Mouse (Mus musculus) urinary bladder, postnatal 4 days (tissue): ENCODE measurements around the gene Gabrd.

ENCODE experiments used
- DNase-seq, 2 experiments: peaks; one replicate each; pipeline ENCODE4 v3.0.0; 2021 to 2022; ENCODE audit warnings: low spot score in 2 of 2

Gene Gabrd

DNA sequence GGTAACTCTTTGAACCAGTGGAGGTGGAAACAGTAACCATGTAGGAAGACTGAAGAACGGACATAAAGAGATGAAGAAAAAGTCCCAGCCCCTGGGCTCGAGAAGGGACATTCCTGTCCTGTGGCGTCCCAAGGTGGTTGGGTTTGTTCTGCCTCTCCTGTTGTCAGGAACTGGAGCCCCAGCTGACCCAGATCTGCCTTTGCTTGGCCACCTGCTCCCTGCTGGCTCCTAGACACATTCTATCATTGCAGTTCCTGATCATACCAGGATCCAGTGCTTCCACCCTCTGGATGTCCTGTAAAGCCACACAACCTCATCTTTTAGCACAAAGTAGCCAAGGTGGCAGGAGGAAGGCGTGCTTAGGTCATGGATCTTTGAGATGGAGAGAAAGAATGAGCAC is 14.6 kb downstream of the Gabrd start:
- no peak for DNase-seq

DNA sequence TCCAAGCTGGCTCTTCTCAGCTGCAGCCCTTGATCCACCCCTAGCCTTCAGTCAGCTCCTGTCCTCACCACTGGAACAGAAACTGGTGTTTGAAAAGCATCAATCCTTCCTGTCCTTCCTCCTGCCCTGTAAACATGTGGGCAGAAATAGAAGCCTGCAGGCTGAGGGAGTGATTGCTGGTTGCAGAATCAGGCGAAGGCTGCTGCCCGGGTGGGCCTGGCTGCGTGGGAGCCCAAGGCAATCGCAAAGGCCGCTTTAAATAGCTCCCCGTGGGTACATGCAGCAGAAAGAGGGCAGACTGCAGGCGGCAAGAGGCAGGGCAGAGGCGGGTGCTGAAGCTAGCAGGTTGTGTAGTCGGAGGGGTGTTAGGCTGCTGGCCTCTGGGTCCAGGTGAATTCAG is 15.2 kb downstream of the Gabrd start:
- no peak for DNase-seq

DNA sequence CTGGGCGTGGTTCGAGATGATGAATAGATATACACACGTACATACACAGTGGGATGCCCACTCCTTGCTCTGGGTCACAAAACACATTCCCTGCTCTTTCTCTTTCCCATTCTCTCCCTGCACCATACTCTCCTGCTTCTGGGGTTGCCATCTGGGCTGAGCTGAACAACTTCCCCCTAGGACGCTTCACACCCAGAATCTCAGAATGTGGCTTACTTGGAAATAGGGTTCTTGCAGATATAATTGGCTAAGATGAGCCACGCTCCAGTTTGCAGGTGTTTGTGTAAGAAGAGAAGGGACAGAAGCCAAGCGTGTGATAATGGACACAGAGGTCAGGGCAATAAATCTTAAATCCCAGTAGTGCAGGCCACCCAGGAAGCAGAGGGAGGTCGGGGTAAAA is 15.9 kb downstream of the Gabrd start:
- no peak for DNase-seq

DNA sequence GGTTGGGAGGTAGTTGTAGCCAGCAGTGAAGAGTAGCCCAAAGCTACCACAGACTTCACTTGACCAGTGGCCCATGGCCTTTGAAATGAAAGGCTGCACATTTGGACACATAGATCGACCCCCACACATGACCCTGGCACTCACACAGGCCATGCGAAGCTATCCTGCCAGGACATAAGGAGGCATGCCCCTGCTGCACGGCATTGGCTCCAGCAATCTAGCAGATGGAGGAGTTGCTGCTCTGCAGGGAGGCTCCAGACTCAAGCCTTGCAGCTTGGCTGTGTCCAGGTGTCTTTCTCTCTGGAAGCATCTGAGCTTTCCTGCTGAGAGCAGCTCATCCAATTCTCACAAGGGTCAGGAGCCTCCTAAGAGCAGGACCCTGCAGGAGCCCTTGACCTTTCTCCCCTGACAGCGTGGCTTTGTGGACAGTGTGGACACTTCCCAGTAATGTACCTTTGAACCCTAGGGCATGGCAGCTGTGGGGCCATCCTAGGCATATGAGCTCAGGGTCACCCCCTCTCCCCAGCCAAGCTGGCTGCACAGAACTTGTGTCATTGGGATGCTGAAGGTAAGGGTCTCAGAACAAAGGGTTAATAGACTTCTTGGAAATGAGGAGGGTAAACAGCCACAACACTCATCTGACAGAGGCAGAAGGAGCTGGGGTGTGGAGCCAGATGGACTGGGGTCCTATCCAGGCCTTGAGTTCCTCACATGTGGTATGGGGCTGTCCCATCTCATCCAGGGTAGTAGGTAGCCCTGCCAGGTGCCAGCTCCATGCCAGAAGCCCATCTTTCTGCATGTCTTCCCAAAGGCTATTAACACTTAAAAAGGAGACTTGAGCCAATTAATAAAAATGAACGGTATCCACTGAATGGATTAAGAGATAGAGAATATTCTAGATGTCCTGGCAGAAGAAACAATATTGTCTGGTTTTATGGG is 25.8 kb downstream of the Gabrd start:
- no peak for DNase-seq

DNA sequence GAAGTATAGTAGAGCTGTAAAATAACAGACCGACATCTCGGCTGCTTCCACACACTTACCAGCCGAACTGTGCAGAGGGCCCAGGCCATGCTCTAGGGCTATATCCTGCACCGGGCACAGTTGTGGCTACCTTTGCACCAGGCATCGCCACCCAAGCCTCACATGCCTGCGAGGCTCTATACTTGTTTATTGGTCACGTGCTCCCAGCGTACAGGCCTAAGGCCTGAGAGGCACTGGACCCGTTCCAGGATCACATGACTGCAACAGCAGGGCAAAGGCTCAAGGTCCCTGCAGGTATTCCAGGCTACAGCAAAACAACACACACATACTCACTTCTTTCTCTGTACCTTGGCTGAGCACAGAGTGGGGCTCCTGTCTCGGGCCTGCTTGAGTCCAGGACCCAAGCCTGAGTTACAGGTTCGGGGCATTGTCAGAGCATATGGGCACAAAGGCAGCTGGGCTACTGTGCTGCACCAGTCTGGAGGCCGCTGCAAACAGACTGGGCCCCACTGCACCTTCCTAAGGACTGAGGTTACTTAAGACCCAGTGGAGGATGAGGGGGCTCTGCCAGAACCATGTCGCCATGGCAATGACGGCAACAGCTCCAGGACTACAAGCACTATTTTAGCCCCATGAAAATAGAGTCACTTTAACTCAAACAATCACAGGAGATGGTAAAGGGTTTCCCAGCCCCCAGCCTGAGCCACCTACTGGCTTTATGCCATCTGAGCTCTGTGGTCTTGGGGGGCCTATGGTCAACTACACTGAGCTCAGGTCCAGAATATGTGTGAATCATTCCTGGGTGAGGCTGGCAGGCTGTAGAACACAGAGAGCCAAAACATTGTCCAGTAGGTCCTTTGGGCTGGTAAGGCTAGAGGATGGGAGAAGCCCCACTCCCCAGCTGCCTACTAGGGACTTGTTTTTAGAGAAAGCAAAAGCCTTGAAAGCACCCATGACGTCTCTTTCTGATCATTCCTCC is 26.9 kb downstream of the Gabrd start:
- no peak for DNase-seq

DNA sequence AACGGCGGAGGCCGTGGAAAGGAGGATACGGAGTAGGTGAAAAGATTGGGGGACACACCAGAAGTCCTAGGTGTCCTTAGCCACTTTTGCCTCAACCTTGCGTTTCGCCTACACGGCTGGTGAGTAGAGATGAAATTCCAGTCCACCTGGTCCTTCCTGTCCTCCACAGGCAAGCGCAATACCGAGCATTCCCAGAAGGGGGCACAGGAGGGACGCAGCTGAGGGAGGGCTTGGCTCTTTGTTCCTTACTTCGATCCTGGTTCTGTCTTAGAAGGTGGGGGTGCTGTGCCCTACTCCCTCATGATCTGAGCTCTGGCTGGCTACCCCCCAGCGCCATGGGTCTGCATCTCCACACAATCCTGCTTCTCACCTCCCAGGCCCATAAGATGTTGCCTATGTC is 29.2 kb downstream of the Gabrd start:
- DNase-seq = peak; percentile 58 to 85

DNA sequence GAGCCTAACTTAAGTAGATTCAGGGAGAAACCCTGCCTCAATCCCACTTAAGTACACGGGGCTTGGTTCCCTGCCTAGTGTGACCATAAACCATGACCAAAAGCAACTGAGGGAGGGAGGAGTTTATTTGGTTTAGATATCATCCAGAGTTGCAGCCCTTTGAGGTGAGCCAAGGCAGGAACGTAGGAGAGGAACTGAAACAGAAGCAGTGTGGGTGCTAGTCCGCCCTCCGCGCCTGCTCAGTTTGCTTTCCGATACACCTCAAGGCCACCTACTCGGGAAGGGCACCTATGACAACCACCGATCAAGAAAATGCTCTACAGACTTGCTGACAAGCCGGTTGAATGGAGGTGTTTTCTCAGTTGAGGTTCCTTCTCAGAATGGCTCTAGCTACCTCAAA is 30.2 kb downstream of the Gabrd start:
- no peak for DNase-seq

DNA sequence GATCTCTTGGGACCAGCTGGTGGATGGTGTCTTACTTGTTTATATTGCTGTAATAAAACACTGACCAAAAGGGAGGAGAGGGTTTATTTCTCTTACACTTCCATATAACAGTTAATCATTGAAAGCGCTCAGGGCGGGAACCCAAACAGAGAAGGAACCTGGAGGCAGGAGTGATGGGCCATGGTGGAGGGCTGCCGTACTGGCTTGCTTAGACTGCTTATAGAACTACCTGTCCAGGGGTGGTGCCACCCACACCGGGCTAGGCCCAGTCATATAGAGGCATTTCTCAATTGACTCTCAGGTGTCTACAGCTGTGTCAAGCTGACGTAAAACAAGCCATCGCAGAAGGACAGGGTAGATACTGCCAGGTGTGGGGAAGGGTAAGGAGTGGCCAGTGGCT is 31.1 kb downstream of the Gabrd start:
- no peak for DNase-seq

DNA sequence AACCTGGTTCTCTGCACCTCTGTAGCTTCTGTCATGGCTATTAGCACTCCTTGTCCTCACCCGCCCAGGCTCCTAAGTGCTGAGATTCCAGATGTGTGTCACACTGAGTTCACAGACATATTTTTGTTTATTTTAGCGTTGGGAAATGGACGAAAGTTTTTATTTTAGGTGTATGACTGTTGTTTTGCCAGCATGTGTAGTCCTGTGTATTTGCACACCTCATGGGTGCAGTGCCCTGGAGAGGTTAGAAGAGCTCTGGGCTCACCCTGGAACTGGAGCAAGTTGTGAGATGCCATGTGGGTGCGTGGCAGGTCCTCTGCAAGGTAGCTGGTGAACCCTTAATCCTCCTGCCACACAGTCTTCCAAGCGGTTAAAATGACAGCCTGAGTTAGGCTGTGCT is 35.5 kb downstream of the Gabrd start:
- DNase-seq = no peak

DNA sequence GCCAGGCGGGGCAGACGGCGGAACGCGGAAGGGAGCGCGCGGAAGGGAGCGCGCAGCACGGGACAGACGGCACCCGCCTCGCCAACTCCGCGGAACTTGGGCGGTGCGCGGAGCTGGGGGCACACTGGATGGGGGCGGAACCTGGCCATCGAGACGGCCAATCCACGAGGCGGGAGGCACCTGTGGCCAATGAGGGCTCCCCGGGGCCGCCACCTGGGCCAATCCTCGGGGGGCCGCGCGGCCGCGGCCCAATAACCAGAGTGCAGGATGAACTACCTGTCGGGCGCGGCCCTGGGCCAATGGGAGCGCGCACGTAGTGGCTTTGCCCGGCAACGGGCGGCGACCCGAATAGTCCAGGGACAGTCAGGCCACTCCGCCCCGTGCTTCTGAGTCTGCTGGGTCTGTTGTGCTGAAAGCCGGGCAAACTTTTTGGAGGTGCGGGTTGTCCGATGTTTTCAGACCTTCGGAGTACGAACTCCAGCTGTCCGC is 36.6 kb downstream of the Gabrd start, which contains the start of gene Prkcz:
Gene Prkcz, minus strand, starts transcription at position 59 of the 489 bp plus-strand sequence.
- peak; percentile 73 to 82 for DNase-seq

DNA sequence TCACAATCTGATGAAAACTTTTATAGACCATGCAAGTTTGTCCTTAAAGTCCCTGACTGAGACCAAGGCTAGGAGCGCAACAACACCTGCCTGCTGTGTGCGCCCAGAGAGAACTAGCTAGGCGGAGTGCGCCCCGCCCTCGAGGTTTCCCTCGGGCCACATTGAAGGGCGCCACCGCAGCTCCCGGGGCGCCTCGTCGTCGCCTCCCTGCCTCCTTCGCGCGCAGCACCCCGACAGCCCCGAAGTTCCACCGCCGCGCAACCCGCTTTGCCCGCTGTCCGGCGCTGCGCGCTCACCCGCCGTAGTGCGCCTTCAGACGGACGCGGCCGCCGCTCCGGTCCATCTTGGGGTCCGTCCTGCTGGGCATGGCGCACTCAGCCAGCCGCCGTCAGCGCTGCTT is 37.1 kb downstream of the Gabrd start:
- DNase-seq = no peak

DNA sequence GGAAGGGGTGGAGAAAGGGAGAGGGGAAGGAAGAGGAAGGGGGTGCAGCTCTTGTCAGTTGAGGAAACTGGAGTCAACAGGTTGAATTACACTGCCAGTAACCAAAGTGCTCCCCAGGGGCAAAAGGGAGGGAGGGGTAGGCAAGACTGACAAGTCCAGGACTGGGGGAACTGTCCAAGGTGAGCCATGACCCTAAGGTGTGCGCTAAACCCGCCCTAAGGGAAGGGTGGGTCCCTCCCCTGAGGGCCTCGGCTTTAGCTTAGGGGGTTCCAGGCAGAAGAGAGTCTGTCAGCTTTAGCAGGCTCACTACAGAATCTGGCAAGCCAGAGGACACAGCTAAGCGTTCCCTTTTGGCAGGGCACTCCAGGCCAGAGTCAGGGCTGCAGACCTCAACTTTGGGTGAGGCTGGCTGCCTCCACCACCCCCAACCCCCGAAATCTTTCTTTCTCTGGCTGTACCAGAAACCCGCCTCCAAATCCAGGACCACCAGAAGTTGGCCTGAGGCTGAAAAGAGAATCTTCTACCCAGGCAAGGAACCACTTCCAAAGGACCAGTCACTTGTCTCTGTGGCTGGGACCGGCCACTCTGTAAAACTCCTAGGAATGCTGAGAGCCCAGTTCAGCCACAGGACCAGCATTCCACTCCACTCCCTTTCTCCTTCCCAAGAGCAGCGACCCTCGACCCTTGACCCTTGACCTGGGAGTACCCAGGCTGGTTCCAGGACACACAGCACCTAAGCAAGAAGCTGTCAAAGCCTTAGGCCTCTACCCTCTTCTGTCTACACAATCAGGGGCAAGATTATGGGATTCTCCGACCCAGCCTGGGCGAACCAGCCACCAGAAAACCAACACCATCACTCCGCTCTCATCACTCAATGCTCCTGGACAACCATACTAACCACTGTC is 38.1 kb downstream of the Gabrd start:
- DNase-seq = no peak

DNA sequence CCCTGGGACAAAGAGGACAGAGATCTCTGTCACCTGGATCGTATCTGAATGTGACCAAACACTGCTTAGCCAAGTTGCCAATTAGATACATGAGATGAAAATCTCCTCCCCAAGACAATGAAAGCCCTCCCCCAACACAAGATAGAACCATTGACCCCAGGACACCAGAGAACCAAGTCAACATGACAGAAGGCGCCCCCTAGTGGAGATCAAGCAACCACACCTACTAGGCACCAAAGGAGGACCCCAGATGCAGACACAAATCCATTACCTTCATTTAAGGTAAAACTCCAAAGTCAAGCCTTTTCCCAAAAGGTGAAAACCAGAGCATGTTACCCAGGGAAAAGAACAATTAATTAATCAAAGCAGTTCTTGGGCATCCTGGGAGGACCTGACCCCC is 40.3 kb downstream of the Gabrd start:
- DNase-seq = no peak

DNA sequence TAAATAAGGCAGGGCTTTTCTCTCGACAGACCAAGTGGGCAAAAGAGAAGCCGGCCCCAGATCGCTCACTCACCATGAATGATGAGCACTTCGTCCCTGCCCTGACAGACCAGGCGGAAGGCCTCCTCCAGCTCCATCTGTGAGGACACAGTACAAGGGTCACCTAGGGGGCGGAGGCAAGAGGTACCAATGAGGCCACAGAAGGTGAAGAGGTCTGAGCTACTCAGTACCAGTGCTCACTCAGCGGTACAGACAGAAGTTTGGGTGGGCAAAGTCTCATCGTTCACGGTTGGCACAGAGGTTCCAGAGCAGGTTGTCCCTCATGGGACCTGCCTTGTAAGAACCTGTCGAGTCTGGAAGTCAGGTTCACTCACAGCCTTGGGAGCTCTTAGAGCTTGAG is 41.6 kb downstream of the Gabrd start:
- no peak for DNase-seq

DNA sequence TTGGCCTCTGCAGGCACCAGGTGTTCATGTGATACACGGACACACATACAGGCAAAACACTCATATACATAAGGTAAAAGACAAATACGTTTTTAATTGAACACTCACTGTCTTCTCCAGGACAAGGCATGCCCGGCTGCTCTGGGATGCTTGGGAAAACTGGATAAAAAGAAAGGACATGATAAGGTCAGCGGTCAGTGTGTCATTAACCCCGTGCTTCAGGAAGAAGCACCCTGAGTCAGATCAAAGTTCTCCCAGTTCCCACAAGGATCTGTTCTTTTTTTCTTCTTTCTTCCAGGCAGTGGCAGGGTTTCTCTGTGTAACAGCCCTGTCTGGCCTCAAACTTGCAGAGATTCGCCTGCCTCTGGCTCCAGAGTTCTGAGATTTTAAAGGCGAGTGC is 43.4 kb downstream of the Gabrd start:
- DNase-seq = no peak

DNA sequence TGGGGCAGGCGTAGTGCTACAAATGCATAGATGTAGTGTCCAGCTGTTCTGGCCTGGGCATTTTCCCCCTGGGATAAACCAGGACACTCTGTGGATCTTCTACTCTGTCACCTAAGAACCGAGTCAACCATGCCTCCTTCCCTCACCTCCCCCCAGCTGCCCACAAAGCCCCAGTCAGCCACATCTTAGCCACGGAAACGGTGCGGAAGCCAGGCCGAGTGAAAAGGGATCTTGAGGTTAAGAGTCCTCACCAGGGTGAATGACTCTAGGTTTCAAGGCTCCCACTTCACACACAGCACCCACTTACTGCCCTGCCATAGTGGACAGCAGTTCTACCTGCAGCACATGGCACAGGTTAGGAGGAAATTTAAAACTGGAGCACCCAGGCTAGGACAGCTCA is 43.9 kb downstream of the Gabrd start:
- DNase-seq = no peak

DNA sequence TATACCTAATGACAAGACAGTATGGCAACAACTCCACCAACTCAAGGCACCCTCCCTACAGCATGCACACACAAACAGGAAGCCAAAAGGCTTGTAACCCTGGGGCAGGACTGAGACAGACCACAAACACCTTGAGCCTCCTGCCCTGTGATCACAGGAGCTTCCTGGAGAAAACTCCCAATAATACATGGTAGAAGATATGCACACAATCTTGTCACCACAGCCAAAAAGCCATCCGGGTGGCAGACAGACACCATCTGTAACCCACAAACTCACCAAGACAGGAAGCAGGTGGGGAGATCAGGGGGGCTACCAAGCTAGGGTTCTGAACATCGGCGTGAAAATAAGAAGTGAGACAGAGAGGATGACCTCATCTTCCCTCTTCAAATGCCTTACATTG is 45.3 kb downstream of the Gabrd start:
- no peak for DNase-seq

DNA sequence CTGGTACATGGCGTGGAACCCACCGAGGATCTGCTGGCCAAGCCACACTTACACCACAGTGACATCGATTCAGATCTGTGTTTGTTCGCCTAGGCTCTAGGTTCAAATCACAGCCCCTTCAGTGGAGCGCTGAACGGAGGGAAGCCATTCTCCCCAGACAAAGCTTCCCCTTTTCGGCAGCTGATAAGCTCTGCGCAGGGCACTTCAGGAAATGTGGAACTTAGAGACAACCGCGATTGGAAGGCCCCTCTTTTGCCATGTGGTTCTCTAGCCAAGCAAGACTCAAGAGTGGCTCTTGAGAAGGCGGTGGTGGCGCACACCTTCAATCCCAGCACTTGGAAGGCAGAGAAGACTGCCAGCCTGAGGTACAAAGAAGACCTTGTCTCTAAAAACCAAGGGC is 51.6 kb downstream of the Gabrd start:
- DNase-seq = no peak

DNA sequence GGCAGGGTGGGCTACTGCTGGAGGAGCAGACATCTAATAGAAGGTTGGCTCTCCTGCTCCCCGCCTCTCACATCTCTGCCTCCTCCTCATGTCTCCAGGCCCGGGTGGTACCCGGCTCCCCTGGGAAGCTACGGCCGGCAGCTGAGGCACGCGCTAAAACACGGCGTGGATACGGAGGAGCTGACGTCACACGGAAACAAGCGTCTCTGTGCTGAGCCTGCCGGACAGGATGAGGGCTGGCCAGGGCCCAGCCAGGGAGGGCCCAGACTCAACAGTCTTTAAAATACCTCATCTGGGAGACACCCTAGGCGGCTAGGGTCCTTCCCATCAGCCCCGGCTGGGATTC is 52.3 kb downstream of the Gabrd start:
- DNase-seq = no peak

DNA sequence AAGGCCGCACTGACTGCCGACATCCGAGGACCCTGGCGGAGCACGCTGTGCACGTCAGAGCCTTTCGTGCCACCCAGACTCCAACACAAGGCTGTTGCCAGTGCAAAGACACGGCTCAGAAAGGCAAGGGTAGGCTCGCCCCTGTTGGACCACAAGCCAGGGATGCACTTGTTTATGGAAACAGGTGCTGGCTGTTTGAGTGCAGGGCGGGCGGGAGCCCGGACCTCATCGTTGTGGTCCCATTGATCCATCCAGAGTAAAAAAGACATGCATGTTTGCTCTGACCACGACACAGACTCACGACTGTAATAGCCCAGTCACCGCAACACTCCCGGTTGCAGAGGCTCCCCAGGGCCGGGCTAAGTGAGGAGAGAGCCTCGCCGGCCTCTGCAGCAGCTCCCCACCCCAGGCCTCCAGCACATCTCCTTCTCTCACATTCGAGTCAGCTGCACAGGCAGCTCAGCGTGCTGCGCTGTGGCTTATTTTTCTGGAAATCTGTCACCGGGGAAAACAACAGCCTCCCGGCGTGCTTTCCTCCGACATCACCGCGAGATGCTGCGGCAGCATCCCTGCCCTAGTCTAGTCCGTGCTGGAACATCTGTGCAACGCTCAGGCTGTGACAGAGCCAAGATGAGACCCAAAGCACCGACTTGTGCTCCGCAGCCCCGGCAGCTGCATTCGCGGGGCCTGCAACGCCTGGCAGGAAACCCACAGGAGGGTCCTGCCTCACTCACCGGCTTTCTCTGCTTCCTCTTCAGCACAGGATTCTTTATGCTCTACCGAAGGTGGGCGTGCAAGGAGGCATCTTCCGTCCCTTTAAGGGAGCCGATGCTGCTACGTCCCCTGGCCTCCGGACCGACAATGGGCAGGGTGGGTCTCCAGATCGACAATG is 53.0 kb downstream of the Gabrd start:
- no peak for DNase-seq

DNA sequence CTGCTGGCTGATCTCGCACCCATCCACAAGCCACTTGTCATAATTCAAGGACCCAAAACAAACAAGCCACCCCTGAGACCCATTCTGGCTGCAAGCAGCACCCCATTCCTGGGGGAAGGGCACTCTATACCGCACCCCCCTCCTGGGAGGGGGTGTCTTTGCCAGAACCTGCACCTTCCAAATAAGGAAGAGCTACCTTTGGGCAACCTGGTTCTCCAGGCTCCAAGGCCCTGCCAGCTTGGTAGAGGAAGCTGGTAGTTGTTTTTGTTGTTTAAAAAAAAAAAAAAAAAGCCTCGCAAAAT is 53.7 kb downstream of the Gabrd start:
- DNase-seq = no peak
